Mouse (Mus musculus) forebrain, embryonic 14.5 days (tissue): ENCODE results near the gene Mettl7a2. TPM values are rescaled to one million over a fixed set of nuclear protein-coding genes. Genes with fewer than 3 reads are reported as not detected.
"Not testable (repeated sequence)": the region's sequence is repeated elsewhere in the genome, so short reads cannot be mapped to it uniquely, and the experiment has no call there.

Source experiments
- ATAC-seq: fragments of 200-750 bp; cut with Nextera tagmentation; 2 replicates; pipeline ENCODE4 v1.8.0; 2017; ENCODE audit warnings: mild to moderate bottlenecking, moderate library complexity
- DNase-seq: peaks from one replicate; pipeline ENCODE4 v3.0.0-alpha.2; 2015; ENCODE audit warnings: low spot score
- H3K27ac ChIP-seq: fragments of 300-500 bp; sonication (generic); 2 replicates; pipeline ENCODE4 v1.5.1; 2014; ENCODE audit warnings: low read depth, mild to moderate bottlenecking, control low read depth, low read length, moderate library complexity
- H3K27me3 ChIP-seq: fragments of 300-500 bp; sonication (generic); replicated peaks from 2 replicates; pipeline ENCODE4 v1.6.1; 2014; ENCODE audit warnings: low read length, control low read depth, mixed read lengths; ENCODE audit not compliant: control insufficient read depth, insufficient read depth
- H3K36me3 ChIP-seq: fragments of 300-500 bp; sonication (generic); 2 replicates; pipeline ENCODE4 v1.6.1; 2014; ENCODE audit warnings: low read length, control low read depth; ENCODE audit not compliant: control insufficient read depth, insufficient read depth
- H3K4me1 ChIP-seq: fragments of 300-500 bp; sonication (generic); 2 replicates; pipeline ENCODE4 v1.6.1; 2014; ENCODE audit warnings: antibody characterized with exemption, low read length, control low read depth; ENCODE audit not compliant: control insufficient read depth, insufficient read depth
- H3K4me2 ChIP-seq: fragments of 300-500 bp; sonication (generic); 2 replicates; pipeline ENCODE4 v1.6.1; 2014; ENCODE audit warnings: mild to moderate bottlenecking, control low read depth, low read length
- H3K4me3 ChIP-seq: fragments of 300-500 bp; sonication (generic); 2 replicates; pipeline ENCODE4 v1.5.1; 2014; ENCODE audit warnings: low read depth, low read length, control low read depth
- H3K9ac ChIP-seq: fragments of 300-500 bp; sonication (generic); 2 replicates; pipeline ENCODE4 v1.6.1; 2014; ENCODE audit warnings: mild to moderate bottlenecking, low read length, control low read depth, moderate library complexity
- H3K9me3 ChIP-seq: fragments of 300-500 bp; sonication (generic); replicated peaks from 2 replicates; pipeline ENCODE4 v1.6.1; 2016; ENCODE audit warnings: low read length, control low read depth, mixed read lengths; ENCODE audit not compliant: control insufficient read depth
- WGBS: fragments of 180-500 bp; shearing (Covaris S2); extraction: QIAGEN DNeasy Blood & Tissue Kit; methylation state at CpG from one replicate; pipeline ENCODE4 v1.1.7; 2014; 5-methylcytosine and 5-hydroxymethylcytosine counted together
- polyA plus RNA-seq: library from polyadenylated mRNA; unstranded; fragments of >200 nt; fragmentation: Nextera tagmentation; extraction: Ambion mirVana; gene quantifications from 2 replicates; pipeline ENCODE4 v1.2.1, GENCODE M21; 2014

Gene Mettl7a2
- polyA plus RNA-seq: not detected in 2 replicates

DNA sequence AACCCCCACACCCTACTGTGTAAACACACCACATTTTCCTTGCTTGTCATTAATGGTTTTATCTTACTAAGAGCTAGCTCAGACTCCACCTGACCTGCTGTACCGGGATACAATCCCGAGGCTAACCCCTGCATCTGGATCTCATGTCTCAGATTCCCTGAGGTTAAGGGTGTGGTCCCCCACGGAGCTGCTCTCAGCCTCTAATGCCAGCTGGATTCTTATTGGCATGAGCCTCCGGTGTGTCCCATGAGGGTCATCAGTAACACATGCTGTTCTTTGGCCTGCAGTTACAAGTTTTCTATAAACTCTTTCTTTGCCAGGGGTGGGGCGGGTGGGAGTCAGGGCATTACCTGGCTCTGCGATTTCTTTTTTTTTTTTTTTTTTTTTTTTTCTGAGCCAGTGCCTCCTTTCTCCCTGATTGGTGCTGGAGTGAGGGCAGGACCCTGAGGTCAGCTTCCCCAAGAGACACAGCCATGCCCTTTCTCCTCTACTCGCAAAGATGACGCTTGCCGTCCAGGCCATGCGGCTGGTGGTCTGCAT lies at the start of gene Mettl7a2, which contains the start of gene Methig1:
TSS of gene Mettl7a2 (plus strand) at position 490 of the 540 bp plus-strand sequence.
TSS of gene Methig1 (plus strand) at position 439 of the 540 bp plus-strand sequence.
- H3K4me2 ChIP-seq: no peak within 1 kb of the TSS
- no peaks in the 10 kb centered on the region for H3K4me1 ChIP-seq
- H3K4me3 ChIP-seq: no peak within 1 kb of the TSS
- H3K9ac ChIP-seq: no peak within 1 kb of the TSS
- no peaks in the 10 kb centered on the region for H3K9me3 ChIP-seq
- DNase-seq (no peak), ATAC-seq (no peak)
- H3K27ac ChIP-seq: no peak within 1 kb of the TSS
- 88% methylated on average over 10 of the region's 10 CpGs for WGBS
- H3K27me3 ChIP-seq: no peaks in the 10 kb centered on the region
- H3K36me3 ChIP-seq: no peaks in the 10 kb centered on the region

DNA sequence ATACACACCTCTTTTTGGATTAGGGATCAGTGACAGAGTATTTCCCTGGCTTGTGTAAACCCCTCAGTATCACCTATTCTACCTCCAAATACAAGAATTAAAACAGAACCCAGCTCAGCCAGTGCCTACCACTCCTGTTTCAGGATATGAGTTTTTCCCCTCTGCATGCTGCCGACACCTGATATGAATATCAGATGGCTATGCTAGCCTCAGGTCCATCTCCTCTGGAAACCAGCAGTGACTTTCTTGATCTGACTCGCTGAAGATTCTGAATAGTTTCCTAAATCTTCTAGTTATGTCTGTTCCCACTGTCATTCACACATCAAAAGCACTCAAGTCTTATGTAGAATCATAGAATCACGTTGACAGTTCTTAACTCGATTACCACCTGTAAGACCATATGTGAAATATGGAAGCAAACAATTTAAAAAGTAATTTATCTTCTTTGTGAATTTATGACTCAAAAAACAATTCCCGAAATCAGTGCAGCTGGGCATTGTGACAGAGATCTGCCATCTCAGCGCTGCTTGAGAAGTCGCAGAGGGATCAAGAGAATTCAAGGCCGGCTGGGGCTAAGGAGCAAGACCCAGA lies 49.5 kb upstream of the Mettl7a2 start:
- Histone ChIP-seq H3K4me1 (no peaks in the 10 kb centered on the region), H3K4me3 (no peak overlapping the region), H3K36me3 (no peaks in the 10 kb centered on the region), H3K27me3 (no peaks in the 10 kb centered on the region), H3K4me2 (peak overlapping the region; percentile 79), H3K9me3 (no peaks in the 10 kb centered on the region), H3K9ac (peak overlapping the region; percentile 76), H3K27ac (no peak overlapping the region)
- ATAC-seq (no peak), DNase-seq (no peak)
- WGBS: 62% methylated on average over 8 of the region's 8 CpGs

DNA sequence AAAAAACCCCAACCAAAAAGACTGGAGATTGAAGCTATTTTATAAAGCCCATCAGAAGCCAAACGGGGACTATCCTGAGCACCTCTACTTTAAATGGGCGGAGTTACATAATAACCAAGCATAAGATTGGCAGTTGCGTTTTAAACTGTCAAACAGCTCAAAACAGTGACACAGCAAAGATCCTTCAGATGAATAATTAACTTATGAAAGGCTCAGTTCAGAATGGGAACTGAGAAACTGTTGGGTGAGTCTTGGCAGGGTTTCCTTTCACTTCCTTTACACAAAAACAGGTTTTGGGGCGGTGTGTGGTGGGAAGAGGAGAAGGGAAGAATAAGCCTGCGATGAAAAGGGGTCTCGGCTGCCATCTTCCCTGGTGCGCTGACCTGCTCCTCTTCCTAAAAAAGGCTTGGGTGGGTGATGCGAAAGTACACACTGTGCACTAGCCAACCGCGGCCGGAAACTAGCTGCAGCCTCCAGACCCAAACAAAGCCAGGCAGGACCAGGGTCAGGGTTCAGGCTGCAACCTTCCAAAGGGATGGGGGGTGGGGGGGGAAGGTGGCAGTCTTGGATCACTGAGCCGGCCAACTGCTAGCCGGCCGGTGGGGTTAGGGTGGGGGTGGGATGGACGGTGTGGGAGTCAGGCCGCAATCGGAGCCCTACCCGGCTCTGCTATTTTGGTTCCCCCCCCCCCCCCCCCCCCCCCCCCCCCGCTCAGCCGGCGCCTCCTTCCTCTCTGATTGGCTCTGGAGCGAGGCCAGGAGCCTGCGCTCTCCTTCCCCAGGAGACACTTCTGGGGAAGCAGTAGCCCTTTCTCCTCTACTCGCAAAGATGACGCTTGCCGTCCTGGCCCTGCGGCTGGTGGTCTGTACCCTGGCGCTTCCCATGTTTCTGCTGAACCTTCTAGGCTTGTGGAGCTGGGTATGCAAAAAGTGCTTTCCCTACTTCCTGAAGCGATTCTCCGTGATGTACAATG lies 48.7 kb upstream of the Mettl7a2 start, which contains the start of gene Mettl7a1:
TSS of gene Mettl7a1 (plus strand) at position 122 of the 973 bp plus-strand sequence.
- no peaks in the 10 kb centered on the region for H3K36me3 ChIP-seq
- H3K27me3 ChIP-seq: no peaks in the 10 kb centered on the region
- peak within 1 kb of the TSS; percentile 76 for H3K9ac ChIP-seq
- ATAC-seq: peak; percentile 85
- DNase-seq: peak; percentile 91
- H3K4me3 ChIP-seq: peak within 1 kb of the TSS; percentile 45
- 2% methylated on average over 26 of the region's 30 CpGs for WGBS
- peak within 1 kb of the TSS; percentile 87 for H3K27ac ChIP-seq
- no peaks in the 10 kb centered on the region for H3K9me3 ChIP-seq
- no peaks in the 10 kb centered on the region for H3K4me1 ChIP-seq
- H3K4me2 ChIP-seq: peak within 1 kb of the TSS; percentile 79

DNA sequence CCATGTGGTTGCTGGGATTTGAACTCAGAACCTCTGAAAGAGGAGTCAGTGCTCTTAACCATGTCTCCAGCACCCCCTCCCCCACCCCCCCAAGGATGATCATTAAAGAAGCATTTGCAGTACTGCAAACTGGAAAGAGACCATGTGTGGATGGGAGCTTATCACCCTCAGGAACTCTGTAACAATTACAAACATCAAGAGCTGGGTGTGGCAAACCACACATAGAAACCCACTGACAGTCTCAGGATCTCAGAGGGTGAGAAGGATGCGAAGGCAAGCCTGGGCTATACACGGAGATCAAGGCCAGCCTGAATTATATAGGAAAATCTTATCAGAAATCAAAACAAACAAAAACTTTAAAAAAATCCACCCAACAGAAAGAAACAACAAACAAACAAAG lies 46.8 kb upstream of the Mettl7a2 start:
- Histone ChIP-seq H3K36me3 (no peaks in the 10 kb centered on the region), H3K27me3 (no peaks in the 10 kb centered on the region), H3K4me3 (no peak overlapping the region), H3K4me1 (no peaks in the 10 kb centered on the region), H3K9ac (no peak overlapping the region), H3K27ac (no peak overlapping the region), H3K4me2 (no peak overlapping the region), H3K9me3 (no peaks in the 10 kb centered on the region)
- no peak for ATAC-seq
- 89% methylated on average over 2 of the region's 2 CpGs for WGBS
- no peak for DNase-seq

DNA sequence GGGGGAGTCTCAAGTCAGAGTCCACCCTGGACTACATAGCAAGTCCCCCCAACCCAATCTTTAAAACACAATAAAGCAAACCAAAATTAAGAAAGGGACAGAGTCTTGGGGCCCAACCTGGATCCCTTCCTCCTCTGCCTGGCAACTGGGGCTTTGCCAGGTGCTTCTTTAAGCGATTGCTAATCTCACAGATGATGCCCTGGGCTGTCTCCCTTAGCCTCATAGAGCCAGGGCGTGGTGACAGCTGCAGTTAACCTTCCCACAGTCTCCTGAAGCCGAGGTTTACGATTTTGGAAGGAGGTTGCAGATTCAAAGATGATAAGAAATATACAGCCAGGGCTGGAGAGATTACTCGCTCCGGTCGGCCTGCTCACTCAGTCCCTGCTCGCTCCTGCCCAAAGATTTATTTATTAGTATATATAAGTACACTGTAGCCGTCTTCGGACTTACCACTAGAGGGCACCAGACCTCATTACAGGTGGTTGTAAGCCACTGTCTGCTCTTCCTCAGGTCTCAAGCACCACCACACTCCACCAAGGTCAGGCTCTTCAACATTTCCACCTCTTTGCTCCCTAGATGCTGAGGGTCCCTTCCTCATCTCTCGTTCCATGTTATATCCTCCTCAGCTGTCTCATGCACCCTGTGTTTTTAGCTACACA lies 45.4 kb upstream of the Mettl7a2 start:
- not testable (repeated sequence) for H3K27me3 ChIP-seq, H3K4me3 ChIP-seq, H3K4me1 ChIP-seq, H3K4me2 ChIP-seq, H3K36me3 ChIP-seq, ATAC-seq, H3K27ac ChIP-seq, H3K9me3 ChIP-seq, H3K9ac ChIP-seq
- 48% methylated on average over 11 of the region's 11 CpGs for WGBS
- peak; percentile 61 for DNase-seq

DNA sequence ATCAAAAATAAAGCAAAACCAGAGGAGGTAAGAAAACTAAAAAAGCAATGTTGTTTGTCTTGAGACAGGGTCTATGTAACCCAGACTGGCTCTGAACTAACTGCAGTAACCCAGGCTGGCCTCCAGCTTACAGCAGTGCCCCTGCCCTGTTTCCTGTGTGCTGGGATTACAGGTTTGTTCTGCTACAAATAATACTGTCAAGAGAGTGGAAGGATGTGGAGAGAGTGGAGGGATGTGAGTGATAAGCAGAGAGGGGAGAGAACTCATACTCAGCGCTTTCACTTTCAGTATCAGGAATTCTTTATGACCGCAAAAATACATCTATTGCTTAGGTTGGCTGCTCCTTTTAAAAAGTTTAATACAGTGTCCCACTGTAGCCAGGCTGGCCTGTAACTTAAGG lies 40.7 kb upstream of the Mettl7a2 start:
- Histone ChIP-seq H3K9ac (no peak overlapping the region), H3K4me2 (no peak overlapping the region), H3K4me1 (no peaks in the 10 kb centered on the region), H3K27me3 (no peaks in the 10 kb centered on the region), H3K27ac (no peak overlapping the region), H3K36me3 (no peaks in the 10 kb centered on the region), H3K9me3 (no peaks in the 10 kb centered on the region), H3K4me3 (no peak overlapping the region)
- 95% methylated on average over 2 of the region's 2 CpGs for WGBS
- ATAC-seq (no peak), DNase-seq (no peak)

DNA sequence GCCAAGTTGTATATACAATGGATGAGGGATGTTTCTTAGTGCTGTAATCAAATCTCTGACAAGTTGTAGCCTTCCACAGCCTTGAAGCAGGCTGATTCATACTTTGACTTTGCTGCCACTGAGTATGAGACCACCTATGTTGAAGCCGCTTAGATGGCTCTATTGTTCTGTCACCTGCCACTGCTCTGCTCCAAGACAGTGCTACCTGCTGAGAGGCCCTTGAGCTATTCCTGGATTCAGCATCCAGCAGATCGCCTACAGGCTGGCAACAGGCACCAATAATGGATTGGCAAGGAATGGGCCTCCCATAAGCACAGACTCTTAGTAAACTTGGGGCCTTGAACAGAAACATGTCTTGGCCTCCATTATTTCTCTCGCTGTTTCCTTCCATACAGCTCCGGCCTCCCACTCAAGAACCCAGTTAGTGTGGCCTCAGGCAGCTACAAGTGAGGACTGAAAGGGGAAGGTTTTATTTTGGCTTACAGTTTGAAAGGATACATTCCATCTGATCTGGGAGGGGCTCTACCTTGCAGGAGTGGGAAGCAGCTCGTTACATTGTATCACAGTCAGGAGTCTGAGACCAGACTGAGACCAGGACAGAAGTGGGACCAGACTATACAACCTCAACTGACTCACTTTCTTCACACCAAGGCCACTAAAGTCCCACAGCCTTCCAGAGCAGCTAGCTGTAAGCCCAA lies 38.4 kb upstream of the Mettl7a2 start:
- no peaks in the 10 kb centered on the region for H3K9me3 ChIP-seq
- DNase-seq: no peak
- H3K4me1 ChIP-seq: no peaks in the 10 kb centered on the region
- H3K9ac ChIP-seq: no peak overlapping the region
- WGBS: 83% methylated on average over 5 of the region's 5 CpGs
- H3K4me3 ChIP-seq: no peak overlapping the region
- ATAC-seq: no peak
- no peak overlapping the region for H3K4me2 ChIP-seq
- H3K27me3 ChIP-seq: no peaks in the 10 kb centered on the region
- H3K36me3 ChIP-seq: no peaks in the 10 kb centered on the region
- no peak overlapping the region for H3K27ac ChIP-seq

DNA sequence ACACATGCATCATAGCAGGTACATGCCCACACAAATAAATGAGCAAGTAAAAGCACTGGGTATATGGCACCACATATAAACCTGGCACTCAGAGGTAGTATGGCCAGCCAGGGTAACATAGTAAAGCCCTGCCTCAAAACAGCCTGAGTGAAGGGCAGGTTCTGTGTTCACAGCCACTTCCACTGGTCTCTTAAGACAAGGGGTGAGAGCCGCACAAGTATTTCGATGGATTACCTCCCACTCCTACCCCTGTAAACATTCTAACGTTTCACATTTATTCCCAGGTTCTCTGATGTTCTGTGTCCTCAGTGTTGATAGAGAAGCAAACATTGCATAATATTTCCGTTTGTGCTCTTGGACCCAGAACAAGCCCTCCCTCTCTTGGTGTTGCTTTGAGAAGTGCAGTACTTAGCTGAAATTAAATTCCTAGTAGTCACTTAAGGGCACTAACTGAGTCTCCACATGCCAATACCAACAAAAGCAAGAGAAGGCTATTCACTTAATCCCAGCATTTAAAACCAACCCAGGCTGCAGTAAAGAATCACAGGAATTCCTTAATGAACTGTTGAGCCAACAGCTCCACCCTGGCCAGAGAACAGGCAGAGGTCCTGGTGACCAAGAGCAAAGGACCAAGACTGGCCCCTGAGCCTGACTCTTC lies 34.9 kb upstream of the Mettl7a2 start:
- not testable (repeated sequence) for H3K36me3 ChIP-seq, H3K4me3 ChIP-seq, ATAC-seq, H3K27ac ChIP-seq, DNase-seq, H3K9me3 ChIP-seq, H3K4me2 ChIP-seq, H3K9ac ChIP-seq, H3K4me1 ChIP-seq, H3K27me3 ChIP-seq
- 50% methylated on average over 4 of the region's 4 CpGs for WGBS
